Mouse (Mus musculus): ENCODE measurements around the gene 2310061I04Rik.

DNA sequence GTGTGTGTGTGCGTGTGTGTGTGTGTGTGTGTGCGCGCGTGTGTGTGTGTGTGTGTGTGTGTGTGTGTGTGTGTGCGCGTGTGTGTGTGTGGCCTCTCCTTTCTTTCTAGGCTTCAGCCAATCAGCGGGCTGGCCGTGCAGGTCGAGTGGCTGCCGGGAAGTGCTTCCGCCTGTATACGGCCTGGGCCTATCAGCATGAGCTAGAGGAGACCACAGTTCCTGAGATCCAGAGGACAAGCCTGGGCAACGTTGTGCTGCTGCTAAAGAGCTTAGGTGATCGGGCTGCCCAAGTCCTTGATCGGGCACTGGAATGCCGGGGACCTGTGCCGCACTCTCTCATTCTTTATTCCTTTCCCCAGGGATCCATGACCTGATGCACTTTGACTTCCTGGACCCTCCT is 9.5 kb downstream of the 2310061I04Rik start:
- TF ChIP-seq CTCF (IDR thresholded peaks at IDR 0.05; ENCODE audit: low read depth, low read length) (no peak), POLR2A (IDR thresholded peaks at IDR 0.05; ENCODE audit: borderline replicate concordance, low read depth, low read length) (no peak)

Measured in bone marrow macrophage, adult 2 months (primary cell).